8 mouse cellular contexts compared by ENCODE assay signal in the genomic region with DNA sequence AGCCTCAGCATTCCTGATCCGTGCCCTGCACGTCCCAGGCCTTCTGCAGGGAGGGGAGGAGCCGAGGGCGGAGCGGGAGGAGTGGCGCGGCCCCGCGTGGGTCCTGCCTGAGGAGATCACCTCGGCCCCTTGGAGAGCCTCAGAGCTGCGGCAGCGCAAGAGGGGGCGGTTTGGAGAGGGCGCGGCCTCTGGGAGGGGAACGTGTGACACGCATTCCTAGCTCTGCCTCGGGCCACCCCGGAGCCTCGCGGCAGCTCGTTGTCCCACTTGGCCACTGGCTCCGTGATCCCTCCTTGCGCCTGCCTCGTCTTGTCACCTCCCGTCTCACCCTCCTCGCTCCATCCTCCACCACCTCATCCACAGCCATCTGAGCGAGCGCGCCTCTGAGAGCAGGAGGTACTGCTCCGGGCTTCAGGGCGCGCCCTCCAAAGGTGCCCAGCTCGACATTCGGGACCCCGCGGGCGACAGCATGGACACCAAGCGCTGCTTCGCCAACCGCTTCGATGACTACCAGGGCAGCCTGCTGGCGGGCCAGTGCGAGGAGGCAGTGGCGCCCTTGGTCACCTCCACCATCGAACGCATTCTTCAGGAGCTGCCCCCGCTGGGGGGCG. TPM values are rescaled to one million over a fixed set of nuclear protein-coding genes. Genes with fewer than 3 reads are reported as not detected.
DNase-seq lines count a peak whose midpoint lies in the region; ATAC-seq lines count a peak whose summit lies in the region.

A gene (plus strand): TSS at position 142 of the 611 bp plus-strand sequence.

- peaks cover 11% of the 10 kb centered on the region for H3K9me3 ChIP-seq in erythroblast, embryonic 14.5 days (ENCODE audit: control insufficient read depth, low read length)
- no peaks in the 10 kb centered on the region for H3K9me3 ChIP-seq in embryonic facial prominence, embryonic 13.5 days
- H3K9me3 ChIP-seq in midbrain, embryonic 10.5 days (replicated peaks), result peaks cover 11% of the 10 kb centered on the region; the same call in 1 of the 2 replicates
- H3K9me3 ChIP-seq in stomach, embryonic 16.5 days (replicated peaks; ENCODE audit: control insufficient read depth, low read length), result no peaks in the 10 kb centered on the region

- no peak within 1 kb of the TSS for H3K27ac ChIP-seq in embryonic facial prominence, embryonic 13.5 days
- H3K27ac ChIP-seq in midbrain, embryonic 10.5 days (replicated peaks), result no peak within 1 kb of the TSS; the same call in 1 of the 2 replicates
- H3K27ac ChIP-seq in stomach, embryonic 16.5 days (ENCODE audit: low read length), result no peak within 1 kb of the TSS

- H3K9ac ChIP-seq in embryonic facial prominence, embryonic 13.5 days, result peak within 1 kb of the TSS; percentile 44
- peak within 1 kb of the TSS; percentile 66 for H3K9ac ChIP-seq in stomach, embryonic 16.5 days (ENCODE audit: low read length)

- H3K4me1 ChIP-seq in erythroblast, embryonic 14.5 days (ENCODE audit: control insufficient read depth), result peaks cover 11% of the 10 kb centered on the region
- H3K4me1 ChIP-seq in embryonic facial prominence, embryonic 13.5 days, result no peaks in the 10 kb centered on the region
- H3K4me1 ChIP-seq in midbrain, embryonic 10.5 days, result peaks cover 9% of the 10 kb centered on the region; the same call in 1 of the 2 replicates
- no peaks in the 10 kb centered on the region for H3K4me1 ChIP-seq in stomach, embryonic 16.5 days (ENCODE audit: control insufficient read depth, insufficient read depth, low read length)

- peak within 1 kb of the TSS; percentile 69 for H3K4me2 ChIP-seq in embryonic facial prominence, embryonic 13.5 days
- H3K4me2 ChIP-seq in stomach, embryonic 16.5 days (ENCODE audit: low read depth, low read length), result peak within 1 kb of the TSS; percentile 68

- no peaks in the 10 kb centered on the region for H3K36me3 ChIP-seq in erythroblast, embryonic 14.5 days (ENCODE audit: control insufficient read depth)
- no peaks in the 10 kb centered on the region for H3K36me3 ChIP-seq in embryonic facial prominence, embryonic 13.5 days
- H3K36me3 ChIP-seq in midbrain, embryonic 10.5 days, result no peaks in the 10 kb centered on the region
- H3K36me3 ChIP-seq in stomach, embryonic 16.5 days (ENCODE audit: control insufficient read depth, insufficient read depth, low read length), result no peaks in the 10 kb centered on the region

- WGBS in embryonic facial prominence, embryonic 13.5 days, result 18% methylated on average over 48 of the region's 49 CpGs
- WGBS in midbrain, embryonic 10.5 days, result 11% methylated on average over 42 of the region's 49 CpGs
- 12% methylated on average over 40 of the region's 49 CpGs for WGBS in stomach, embryonic 16.5 days

- ATAC-seq in erythroblast, adult 5-6 weeks (replicated peaks; ENCODE audit: low FRiP score, poor library complexity, severe bottlenecking), result no peak
- ATAC-seq in embryonic facial prominence, embryonic 13.5 days (ENCODE audit: insufficient number of reproducible peaks, insufficient read depth, low FRiP score, low TSS enrichment, low read depth), result no peak
- peak; percentile 88 for ATAC-seq in stomach, embryonic 16.5 days (ENCODE audit: insufficient read depth, low FRiP score)

- H3K4me3 ChIP-seq in erythroblast, embryonic 14.5 days (replicated peaks), result peak within 1 kb of the TSS; percentile 42
- peak within 1 kb of the TSS; percentile 47 for H3K4me3 ChIP-seq in embryonic facial prominence, embryonic 13.5 days
- peak within 1 kb of the TSS; percentile 52 for H3K4me3 ChIP-seq in midbrain, embryonic 10.5 days
- H3K4me3 ChIP-seq in stomach, embryonic 16.5 days (replicated peaks; ENCODE audit: low read length), result peak within 1 kb of the TSS; percentile 48

- peaks cover 44% of the 10 kb centered on the region for H3K27me3 ChIP-seq in erythroblast, embryonic 14.5 days (ENCODE audit: control insufficient read depth)
- H3K27me3 ChIP-seq in embryonic facial prominence, embryonic 13.5 days, result peaks cover 22% of the 10 kb centered on the region
- peaks cover 33% of the 10 kb centered on the region for H3K27me3 ChIP-seq in midbrain, embryonic 10.5 days (ENCODE audit: low read depth, poor library complexity, severe bottlenecking)
- H3K27me3 ChIP-seq in stomach, embryonic 16.5 days (ENCODE audit: control insufficient read depth, insufficient read depth, low read length), result no peaks in the 10 kb centered on the region

- intact Hi-C loops in heart, postnatal 36 days (cut with DNase I), result no loop called here

- DNase-seq in adrenal gland, postnatal 25 days, result peak; percentile 43
- peak; percentile 18 to 26 for DNase-seq in heart, postnatal 36 days
- peak; percentile 46 to 62 for DNase-seq in kidney, postnatal 4 days
- peak; percentile 39 for DNase-seq in midbrain, embryonic 10.5 days (ENCODE audit: low spot score)

RNA-seq across cellular contexts. Expression of the gene that starts here (rescaled TPM):
- polyA plus RNA-seq in erythroblast, embryonic 14.5 days (2012), result not detected in 2 replicates
- not detected in 2 replicates for total RNA-seq in erythroblast, adult 5-6 weeks (2015; ENCODE audit: low replicate concordance)
- 0.60 and 0.70 TPM in 2 replicates for total RNA-seq in erythroblast, adult 5-6 weeks (2017; ENCODE audit: low replicate concordance)
- 1.8 and 2.2 TPM in 2 replicates for total RNA-seq in adrenal gland, postnatal 25 days (2021)
- polyA plus RNA-seq in embryonic facial prominence, embryonic 13.5 days (2015; fragmentation: Nextera tagmentation; extraction: Ambion mirVana), result 1.1 and 2.0 TPM in 2 replicates
- total RNA-seq in heart, postnatal 36 days (2021), result 1 to 10 TPM; 5.5 to 5.9 TPM
- 0.35 and 0.50 TPM in 2 replicates for polyA plus RNA-seq in midbrain, embryonic 10.5 days (2016; fragmentation: Nextera tagmentation; extraction: Ambion mirVana)
- polyA plus RNA-seq in stomach, embryonic 16.5 days (2015; fragmentation: Nextera tagmentation; extraction: Ambion mirVana), result 1.3 and 2.1 TPM in 2 replicates

Comparison
In these comparisons a context has a peak if more than half of its experiments do, and no peak if none do; other contexts are left out.
1. Peak in DNase-seq and H3K4me3 ChIP-seq in midbrain, embryonic 10.5 days; RNA of the gene not detected or under 1 TPM.